Mouse (Mus musculus): ENCODE data around the gene Ngf.

DNA sequence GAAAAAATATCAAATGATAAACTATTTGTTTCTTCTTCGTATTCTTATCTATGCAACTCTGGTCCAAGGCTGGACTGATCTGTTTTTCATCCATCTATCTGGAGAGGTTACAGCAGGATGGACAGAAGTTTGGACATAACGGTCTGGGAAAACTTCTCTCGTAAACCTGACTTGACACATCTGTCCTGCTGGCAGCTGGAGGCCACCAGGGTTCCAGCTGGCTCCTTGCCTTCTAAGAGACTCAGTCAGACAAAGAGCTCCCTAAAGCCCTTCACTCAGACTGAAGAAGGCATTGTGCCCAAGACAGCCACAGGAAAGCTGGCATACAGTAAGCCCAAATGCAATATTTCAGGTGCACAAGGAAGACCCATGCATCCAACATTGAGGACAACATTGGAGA is 24.2 kb upstream of the Ngf start:
- TF ChIP-seq CTCF (IDR thresholded peaks at IDR 0.05; ENCODE audit: low read depth) = no peak
- TF ChIP-seq EP300 (optimal IDR thresholded peaks at IDR 0.05) = no peak
